Mouse (Mus musculus) midbrain, embryonic 16.5 days (tissue): ENCODE measurements at regions not wholly inside any gene's neighbourhood (a gene's known extent, or its start where the extent isn't known, plus 50 kb on each side); places are given as distances from the start of the nearest gene placed in this dataset.
A peak's percentile ranks its signal among the peaks of the same experiment; 100 is the strongest.

ENCODE experiments used
- ATAC-seq: fragments of 200-750 bp; cut with Nextera tagmentation; 2 replicates; pipeline ENCODE4 v1.8.0; 2017; ENCODE audit warnings: moderate TSS enrichment
- H3K27ac ChIP-seq: fragments of 300-500 bp; sonication (generic); 2 replicates; pipeline ENCODE4 v1.5.1; 2014; ENCODE audit warnings: mild to moderate bottlenecking, low read length, mixed read lengths
- H3K27me3 ChIP-seq: fragments of 300-500 bp; sonication (generic); 2 replicates; pipeline ENCODE4 v1.6.1; 2014; ENCODE audit warnings: low read depth, low read length, mixed read lengths; ENCODE audit not compliant: control insufficient read depth, insufficient read depth
- H3K36me3 ChIP-seq: fragments of 300-500 bp; sonication (generic); 2 replicates; pipeline ENCODE4 v1.6.1; 2014; ENCODE audit warnings: mild to moderate bottlenecking, low read length, moderate library complexity, mixed read lengths; ENCODE audit not compliant: control insufficient read depth, insufficient read depth
- H3K4me1 ChIP-seq: fragments of 300-500 bp; sonication (generic); 2 replicates; pipeline ENCODE4 v1.6.1; 2014; ENCODE audit warnings: mild to moderate bottlenecking, low read length, mixed read lengths; ENCODE audit not compliant: control insufficient read depth, insufficient read depth
- H3K4me2 ChIP-seq: fragments of 300-500 bp; sonication (generic); 2 replicates; pipeline ENCODE4 v1.6.1; 2014; ENCODE audit warnings: mild to moderate bottlenecking, low read length, mixed read lengths
- H3K4me3 ChIP-seq: fragments of 300-500 bp; sonication (generic); 2 replicates; pipeline ENCODE4 v1.5.1; 2014; ENCODE audit warnings: low read depth, mild to moderate bottlenecking, low read length, moderate library complexity, mixed read lengths
- H3K9ac ChIP-seq: fragments of 300-500 bp; sonication (generic); 2 replicates; pipeline ENCODE4 v1.6.1; 2014; ENCODE audit warnings: low read depth, low read length, mixed read lengths
- H3K9me3 ChIP-seq: fragments of 300-500 bp; sonication (generic); replicated peaks from 2 replicates; pipeline ENCODE4 v1.6.1; 2014; ENCODE audit warnings: mild to moderate bottlenecking, low read length, mixed read lengths; ENCODE audit not compliant: control insufficient read depth, poor library complexity, severe bottlenecking
- WGBS: fragments of 180-500 bp; shearing (Covaris S2); extraction: QIAGEN DNeasy Blood & Tissue Kit; methylation state at CpG from one replicate; pipeline ENCODE4 v1.1.7; 2014; 5-methylcytosine and 5-hydroxymethylcytosine counted together

DNA sequence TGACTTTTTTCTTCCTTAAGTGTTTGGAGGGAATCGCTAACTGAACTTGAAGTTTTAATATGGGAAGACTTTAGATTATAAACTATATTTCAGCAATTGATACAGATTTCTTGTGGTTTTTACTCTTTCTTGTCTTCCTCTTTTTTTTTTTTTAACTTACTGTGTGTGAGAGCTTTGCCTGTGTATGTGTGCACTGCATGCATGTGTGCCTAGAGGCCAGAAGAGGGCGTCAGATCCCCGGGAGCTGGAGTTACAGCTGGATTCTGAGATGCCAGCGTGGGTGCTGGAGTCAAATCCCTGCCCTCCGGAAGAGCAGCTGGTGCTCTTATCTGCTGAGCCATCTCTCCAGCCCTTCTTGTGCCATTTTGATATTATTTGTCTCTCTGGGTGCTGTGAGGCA lies 129.6 kb downstream of the Trim33 start:
- H3K9me3 ChIP-seq: no peaks in the 10 kb centered on the region
- ATAC-seq: no peak
- H3K27ac ChIP-seq: no peak overlapping the region
- H3K9ac ChIP-seq: no peak overlapping the region
- H3K36me3 ChIP-seq: no peaks in the 10 kb centered on the region
- peaks cover 4% of the 10 kb centered on the region; the same call in 1 of the 2 replicates for H3K4me1 ChIP-seq
- H3K4me2 ChIP-seq: no peak overlapping the region
- H3K4me3 ChIP-seq: no peak overlapping the region
- H3K27me3 ChIP-seq: no peaks in the 10 kb centered on the region
- 82% methylated on average over 5 of the region's 5 CpGs for WGBS

DNA sequence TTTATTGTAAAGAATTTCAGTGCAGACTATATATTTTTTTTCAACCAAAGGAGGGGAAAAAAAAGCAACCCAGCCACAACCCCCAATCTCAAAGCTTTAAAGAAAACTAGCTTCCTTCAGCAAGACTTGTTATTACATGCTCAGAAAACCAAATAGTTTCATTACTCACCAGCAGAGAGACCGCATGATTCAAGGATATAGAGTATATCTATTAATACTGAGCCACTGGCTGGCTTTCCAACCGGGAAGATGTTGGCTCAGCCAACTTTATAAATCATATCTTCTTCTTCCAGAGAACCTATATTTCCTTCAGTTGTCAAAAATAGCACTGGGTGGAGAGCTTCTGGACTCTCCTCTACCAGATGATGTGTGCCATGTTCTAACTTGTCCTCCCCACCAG lies 133.2 kb downstream of the Trim33 start:
- 83% methylated on average over 2 of the region's 2 CpGs for WGBS
- Histone ChIP-seq H3K4me2 (no peak overlapping the region), H3K27ac (no peak overlapping the region), H3K9ac (no peak overlapping the region), H3K4me1 (peaks cover 1% of the 10 kb centered on the region; the same call in 1 of the 2 replicates), H3K4me3 (no peak overlapping the region), H3K27me3 (no peaks in the 10 kb centered on the region), H3K9me3 (no peaks in the 10 kb centered on the region), H3K36me3 (no peaks in the 10 kb centered on the region)
- no peak for ATAC-seq

DNA sequence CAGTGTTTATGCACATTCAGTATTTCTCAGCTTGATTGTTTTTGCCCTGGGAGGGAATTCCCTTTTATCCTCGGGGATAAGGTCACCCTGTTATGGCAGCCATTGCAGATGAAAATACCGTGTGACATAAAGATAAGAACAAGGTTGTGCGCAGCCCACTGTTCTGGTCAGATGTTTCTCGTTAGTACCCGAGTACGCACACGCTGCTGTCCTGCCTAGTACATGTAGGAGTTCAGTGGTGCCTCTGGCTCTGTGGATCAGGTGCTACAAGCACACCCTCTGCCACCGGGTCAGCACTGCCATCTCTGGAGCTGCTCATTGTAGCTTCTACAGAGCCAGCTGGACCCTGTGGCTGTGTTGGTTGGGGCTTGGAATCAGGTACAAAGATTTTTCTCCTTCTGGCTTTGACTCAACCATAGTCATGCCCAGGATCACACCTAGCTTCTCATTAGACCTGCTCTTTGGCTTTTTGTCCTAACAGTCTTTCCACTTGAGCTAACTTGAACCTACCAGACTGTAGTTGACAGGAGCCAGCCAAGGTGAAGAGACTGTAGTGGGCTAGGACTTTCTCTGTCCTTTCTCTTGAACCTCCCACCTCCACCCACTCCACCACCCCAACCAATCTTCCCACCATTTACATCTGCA lies 136.1 kb downstream of the Trim33 start:
- Histone ChIP-seq H3K4me1 (peaks cover 8% of the 10 kb centered on the region), H3K27ac (no peak overlapping the region), H3K9ac (no peak overlapping the region), H3K27me3 (no peaks in the 10 kb centered on the region), H3K4me3 (no peak overlapping the region), H3K36me3 (no peaks in the 10 kb centered on the region), H3K9me3 (no peaks in the 10 kb centered on the region), H3K4me2 (no peak overlapping the region)
- no peak for ATAC-seq
- 76% methylated on average over 8 of the region's 8 CpGs for WGBS

DNA sequence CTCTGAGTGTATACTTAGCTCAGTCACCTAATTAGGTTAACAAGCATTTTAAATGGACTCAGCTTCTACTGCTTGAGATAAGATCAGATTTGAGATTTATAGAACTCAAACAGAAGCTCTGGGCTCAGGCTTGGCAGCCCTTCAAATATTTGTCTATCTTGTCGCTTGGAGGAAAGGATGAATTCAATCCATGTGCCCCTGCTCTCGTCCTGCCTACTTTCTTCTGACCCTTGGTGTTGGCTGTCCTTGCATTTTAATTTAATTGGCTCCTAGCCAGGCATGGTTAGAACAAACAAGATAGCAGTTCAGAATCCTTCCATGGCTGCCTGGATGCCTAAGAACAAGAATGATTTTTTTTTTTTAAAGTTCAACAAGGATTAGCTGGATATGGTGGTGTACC lies 137.2 kb downstream of the Trim33 start:
- H3K27me3 ChIP-seq: no peaks in the 10 kb centered on the region
- no peak overlapping the region for H3K9ac ChIP-seq
- no peak overlapping the region for H3K4me2 ChIP-seq
- H3K36me3 ChIP-seq: no peaks in the 10 kb centered on the region
- H3K4me3 ChIP-seq: no peak overlapping the region
- 30% methylated on average over 2 of the region's 2 CpGs for WGBS
- no peak for ATAC-seq
- no peak overlapping the region for H3K27ac ChIP-seq
- peaks cover 19% of the 10 kb centered on the region for H3K4me1 ChIP-seq
- no peaks in the 10 kb centered on the region for H3K9me3 ChIP-seq

DNA sequence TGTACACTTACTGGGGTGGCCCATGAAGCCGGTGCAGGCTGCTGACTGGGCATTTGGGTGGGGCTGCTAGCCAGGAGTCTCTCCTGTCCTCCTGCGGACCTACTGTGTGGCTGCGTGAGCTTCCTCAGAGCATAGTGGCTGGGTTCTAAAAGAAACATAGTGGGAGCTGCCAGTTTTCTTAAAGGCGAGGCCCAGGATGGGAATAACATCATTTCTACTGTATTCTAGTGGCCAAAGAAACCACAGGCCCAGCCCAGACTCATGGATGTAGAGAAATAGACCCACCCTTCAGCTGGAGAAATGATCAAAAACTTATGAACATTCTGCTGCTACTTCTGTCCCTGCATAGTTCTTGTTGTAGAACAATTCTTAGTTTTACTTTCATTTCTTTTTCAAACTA lies 138.7 kb downstream of the Trim33 start:
- Histone ChIP-seq H3K4me1 (peaks cover 22% of the 10 kb centered on the region), H3K36me3 (no peaks in the 10 kb centered on the region), H3K9me3 (no peaks in the 10 kb centered on the region), H3K4me3 (no peak overlapping the region), H3K9ac (no peak overlapping the region), H3K27ac (no peak overlapping the region), H3K4me2 (no peak overlapping the region), H3K27me3 (no peaks in the 10 kb centered on the region)
- WGBS: 95% methylated on average over 4 of the region's 4 CpGs
- no peak for ATAC-seq

DNA sequence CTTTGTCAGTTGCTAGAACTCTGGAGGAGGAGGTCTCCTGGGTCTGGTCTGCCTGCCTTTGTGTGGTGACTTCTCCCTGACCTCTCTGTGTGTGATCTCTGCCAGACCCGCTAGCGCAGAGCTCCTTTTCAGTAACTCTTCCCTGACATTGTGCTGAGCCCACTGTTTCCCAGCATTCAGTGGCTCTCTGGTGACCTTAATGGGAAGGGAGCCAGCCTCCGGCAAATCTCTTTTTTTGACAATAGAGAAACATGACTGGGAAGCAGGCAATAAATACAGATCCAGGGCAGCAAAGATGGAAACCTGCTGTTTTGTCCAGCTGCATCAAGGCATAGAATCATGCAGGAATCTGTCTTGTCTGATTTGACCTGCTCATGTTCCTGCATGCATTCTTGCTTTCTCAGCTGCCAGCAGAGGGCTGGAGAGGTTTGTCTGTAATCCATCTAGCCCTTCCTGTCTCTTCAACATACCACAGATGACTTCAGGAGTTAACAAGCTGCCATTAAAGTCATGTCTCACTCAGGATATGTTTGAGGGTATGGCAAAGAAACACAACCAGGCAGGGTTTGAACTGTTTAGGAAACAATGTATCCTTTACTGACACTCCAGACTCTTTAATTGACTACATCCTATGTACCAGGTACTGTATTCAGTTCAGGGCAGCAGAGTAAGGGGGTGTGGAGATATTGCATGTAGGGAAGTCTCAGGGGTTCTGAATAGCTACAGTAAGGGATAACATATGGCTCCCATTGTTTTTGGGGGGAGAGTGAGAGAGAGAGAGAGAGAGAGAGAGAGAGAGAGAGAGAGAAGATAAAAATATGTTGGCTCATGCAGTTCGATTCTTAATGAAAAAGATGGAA lies 140.9 kb downstream of the Trim33 start:
- ATAC-seq: peak; percentile 68
- Histone ChIP-seq H3K36me3 (no peaks in the 10 kb centered on the region), H3K4me1 (peaks cover 22% of the 10 kb centered on the region), H3K9ac (no peak overlapping the region; the same call in 1 of the 2 replicates), H3K27me3 (no peaks in the 10 kb centered on the region), H3K9me3 (no peaks in the 10 kb centered on the region), H3K27ac (peak overlapping the region; percentile 44), H3K4me3 (no peak overlapping the region), H3K4me2 (0 out of 2 replicates have a peak overlapping the region, but pooled peaks have one; percentile 2)
- 14% methylated on average over 4 of the region's 4 CpGs for WGBS

DNA sequence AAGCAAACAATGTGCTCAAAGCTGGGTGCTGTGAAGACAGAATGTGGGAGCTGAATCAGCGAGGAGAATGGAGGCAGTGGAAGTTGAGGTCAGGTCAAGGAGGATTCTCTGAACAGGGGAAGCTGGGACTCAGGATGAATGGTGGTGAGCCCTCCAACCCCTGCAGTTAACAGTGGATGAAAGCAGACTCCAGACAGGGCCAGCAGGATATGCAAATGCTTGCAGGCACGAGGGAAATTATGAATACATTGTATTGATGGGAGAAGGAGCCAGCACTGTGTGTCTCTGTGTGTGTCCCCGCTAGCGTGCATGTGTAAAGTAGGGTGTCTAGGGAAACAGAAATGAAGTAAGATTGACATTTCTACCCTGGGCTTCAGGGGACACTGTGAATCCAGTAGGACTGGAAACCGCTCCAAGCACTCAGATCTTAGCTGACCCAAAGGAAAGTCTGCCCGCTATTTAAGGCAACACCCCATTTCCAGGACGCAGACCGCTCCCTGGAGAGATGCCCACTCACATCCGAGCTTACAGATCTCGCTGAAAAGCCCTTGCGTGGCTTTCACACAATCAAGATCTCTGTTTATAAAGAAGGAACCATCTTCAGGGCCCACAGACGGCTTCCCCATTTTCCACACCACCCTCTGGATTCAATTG lies 141.7 kb downstream of the Trim33 start:
- Histone ChIP-seq H3K9me3 (no peaks in the 10 kb centered on the region), H3K4me2 (no peak overlapping the region), H3K36me3 (no peaks in the 10 kb centered on the region), H3K27ac (no peak overlapping the region; the same call in 1 of the 2 replicates), H3K4me1 (peaks cover 22% of the 10 kb centered on the region), H3K27me3 (no peaks in the 10 kb centered on the region), H3K4me3 (no peak overlapping the region), H3K9ac (no peak overlapping the region; the same call in 1 of the 2 replicates)
- WGBS: 33% methylated on average over 12 of the region's 12 CpGs
- ATAC-seq: peak; percentile 30; the same call in 1 of the 2 replicates

DNA sequence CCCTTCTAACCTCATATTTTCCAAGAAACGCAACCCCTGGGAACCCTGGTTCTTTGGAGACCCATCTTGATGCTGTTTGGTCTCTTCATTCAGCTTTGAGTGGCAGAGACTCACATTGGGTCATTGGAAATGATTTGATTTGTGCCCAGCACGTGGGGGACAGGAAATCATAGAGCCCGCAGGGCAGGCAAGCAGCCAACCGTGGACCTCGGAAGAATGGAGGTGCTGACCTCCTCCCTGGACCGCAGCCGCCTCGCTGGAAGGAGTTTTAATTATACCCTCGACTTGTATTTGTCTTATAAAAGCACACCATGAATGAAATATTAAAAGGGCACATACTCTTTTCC lies 142.2 kb downstream of the Trim33 start:
- no peak for ATAC-seq
- Histone ChIP-seq H3K9me3 (no peaks in the 10 kb centered on the region), H3K4me2 (no peak overlapping the region), H3K4me3 (no peak overlapping the region), H3K27ac (no peak overlapping the region), H3K36me3 (no peaks in the 10 kb centered on the region), H3K4me1 (peaks cover 22% of the 10 kb centered on the region), H3K9ac (no peak overlapping the region), H3K27me3 (no peaks in the 10 kb centered on the region)
- 31% methylated on average over 9 of the region's 9 CpGs for WGBS

DNA sequence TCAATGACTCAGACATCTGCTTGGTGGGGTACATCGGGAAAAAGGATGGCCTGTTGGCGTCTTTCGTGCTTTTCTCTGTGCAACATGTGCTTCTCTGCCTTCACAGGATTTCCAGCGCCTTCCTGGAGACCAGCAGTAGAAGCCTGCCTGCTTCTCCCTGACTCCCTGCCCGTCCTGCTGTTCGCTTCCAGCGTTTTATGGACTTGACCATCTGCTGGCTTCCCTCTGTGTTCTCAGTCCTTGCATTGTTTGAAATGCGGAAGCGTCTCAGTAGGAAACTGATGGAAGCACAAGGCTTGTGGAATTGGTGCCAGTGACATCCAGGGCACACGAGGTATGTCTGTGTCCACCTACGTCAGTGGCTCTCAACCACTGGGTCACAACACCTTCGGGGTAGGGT lies 143.7 kb downstream of the Trim33 start:
- WGBS: 84% methylated on average over 12 of the region's 12 CpGs
- ATAC-seq: no peak
- H3K4me3 ChIP-seq: no peak overlapping the region
- H3K36me3 ChIP-seq: no peaks in the 10 kb centered on the region
- H3K4me1 ChIP-seq: peaks cover 22% of the 10 kb centered on the region
- no peaks in the 10 kb centered on the region for H3K27me3 ChIP-seq
- no peaks in the 10 kb centered on the region for H3K9me3 ChIP-seq
- H3K9ac ChIP-seq: no peak overlapping the region
- no peak overlapping the region for H3K27ac ChIP-seq
- H3K4me2 ChIP-seq: no peak overlapping the region
